Mouse (Mus musculus) heart, embryonic 16.5 days (tissue): Measurements from ENCODE around the gene Nrg3. TPM values are rescaled to one million over a fixed set of nuclear protein-coding genes. Genes with fewer than 3 reads are reported as not detected.
"Not testable (repeated sequence)": the region's sequence is repeated elsewhere in the genome, so short reads cannot be mapped to it uniquely, and the experiment has no call there.

Experiments used
- ATAC-seq: fragments of 200-750 bp; cut with Nextera tagmentation; replicated peaks from 2 replicates; pipeline ENCODE4 v1.8.0; 2017; ENCODE audit warnings: moderate number of reproducible peaks; ENCODE audit not compliant: insufficient read depth, low FRiP score; ENCODE audit errors: extremely low read depth
- H3K27ac ChIP-seq: fragments of 300-500 bp; sonication (generic); 2 replicates; pipeline ENCODE4 v1.5.1; 2014; ENCODE audit warnings: mild to moderate bottlenecking, low read length, control low read depth, moderate library complexity
- H3K27me3 ChIP-seq: fragments of 300-500 bp; sonication (generic); 2 replicates; pipeline ENCODE4 v1.6.1; 2014; ENCODE audit warnings: low read length, mixed read lengths; ENCODE audit not compliant: control insufficient read depth, insufficient read depth
- H3K36me3 ChIP-seq: fragments of 300-500 bp; sonication (generic); 2 replicates; pipeline ENCODE4 v1.6.1; 2014; ENCODE audit not compliant: control insufficient read depth, insufficient read depth
- H3K4me1 ChIP-seq: fragments of 300-500 bp; sonication (generic); 2 replicates; pipeline ENCODE4 v1.6.1; 2014; ENCODE audit warnings: low read length, mixed read lengths; ENCODE audit not compliant: control insufficient read depth, insufficient read depth
- H3K4me2 ChIP-seq: fragments of 300-500 bp; sonication (generic); 2 replicates; pipeline ENCODE4 v1.6.1; 2014; ENCODE audit warnings: low read depth, mild to moderate bottlenecking, control low read depth, low read length
- H3K4me3 ChIP-seq: fragments of 300-500 bp; sonication (generic); 2 replicates; pipeline ENCODE4 v1.5.1; 2014; ENCODE audit warnings: mild to moderate bottlenecking, control low read depth, low read length
- H3K9ac ChIP-seq: fragments of 300-500 bp; sonication (generic); 2 replicates; pipeline ENCODE4 v1.6.1; 2014; ENCODE audit warnings: low read length, control low read depth
- H3K9me3 ChIP-seq: fragments of 300-500 bp; sonication (generic); replicated peaks from 2 replicates; pipeline ENCODE4 v1.6.1; 2016; ENCODE audit warnings: low read length; ENCODE audit not compliant: control insufficient read depth
- WGBS: fragments of 180-500 bp; shearing (Covaris S2); extraction: QIAGEN DNeasy Blood & Tissue Kit; methylation state at CpG from one replicate; pipeline ENCODE4 v1.1.7; 2014; 5-methylcytosine and 5-hydroxymethylcytosine counted together
- microRNA-seq: library from miRNA; unstranded; fragments of <30 nt; microRNA quantifications from one replicate; pipeline ENCODE4, GENCODE M21; 2017
- polyA plus RNA-seq: library from polyadenylated mRNA; unstranded; fragments of >200 nt; fragmentation: Nextera tagmentation; extraction: Ambion mirVana; gene quantifications from 2 replicates; pipeline ENCODE4 v1.2.1, GENCODE M21; 2015

Gene Nrg3
- polyA plus RNA-seq, 1 experiment from 2014 or later, result not detected

- Histone ChIP-seq H3K9ac (no peak overlapping the region), H3K27me3 (no peaks in the 10 kb centered on the region), H3K9me3 (no peaks in the 10 kb centered on the region), H3K4me1 (no peaks in the 10 kb centered on the region), H3K36me3 (no peaks in the 10 kb centered on the region), H3K4me2 (no peak overlapping the region), H3K27ac (no peak overlapping the region), H3K4me3 (no peak overlapping the region)
- 70% methylated on average over 2 of the region's 2 CpGs for WGBS
- ATAC-seq, result no peak
Observed at GRCm38 (mm10) chr14:38444788-38445187, 1028.1 kb downstream of the Nrg3 start.

GRCm38 (mm10) chr14:38433793-38434589, 1038.9 kb downstream of the Nrg3 start:
- WGBS, result 55% methylated on average over 6 of the region's 6 CpGs
- Histone ChIP-seq H3K36me3 (no peaks in the 10 kb centered on the region), H3K27me3 (no peaks in the 10 kb centered on the region), H3K4me2 (no peak overlapping the region), H3K9me3 (no peaks in the 10 kb centered on the region), H3K27ac (no peak overlapping the region), H3K9ac (no peak overlapping the region), H3K4me1 (no peaks in the 10 kb centered on the region), H3K4me3 (no peak overlapping the region)
- no peak for ATAC-seq

- Histone ChIP-seq H3K36me3 (no peaks in the 10 kb centered on the region), H3K9ac (no peak overlapping the region), H3K4me1 (no peaks in the 10 kb centered on the region), H3K9me3 (no peaks in the 10 kb centered on the region), H3K4me3 (no peak overlapping the region), H3K27ac (no peak overlapping the region), H3K4me2 (no peak overlapping the region), H3K27me3 (no peaks in the 10 kb centered on the region)
- no peak for ATAC-seq
Observed at GRCm38 (mm10) chr14:38374660-38375059, 1098.2 kb downstream of the Nrg3 start.

- no peak overlapping the region for H3K9ac ChIP-seq
- H3K9me3 ChIP-seq, result no peaks in the 10 kb centered on the region
- H3K27me3 ChIP-seq, result no peaks in the 10 kb centered on the region
- no peaks in the 10 kb centered on the region for H3K4me1 ChIP-seq
- no peak overlapping the region for H3K27ac ChIP-seq
- no peak for ATAC-seq
- H3K36me3 ChIP-seq, result no peaks in the 10 kb centered on the region
- H3K4me3 ChIP-seq, result no peak overlapping the region
- H3K4me2 ChIP-seq, result no peak overlapping the region
Observed at GRCm38 (mm10) chr14:38340967-38341366, 1131.9 kb downstream of the Nrg3 start.

GRCm38 (mm10) chr14:38322841-38323240, 1150.0 kb downstream of the Nrg3 start:
- ATAC-seq, H3K4me2 ChIP-seq, H3K36me3 ChIP-seq, H3K9ac ChIP-seq, H3K27ac ChIP-seq, H3K27me3 ChIP-seq, H3K4me1 ChIP-seq, H3K4me3 ChIP-seq, H3K9me3 ChIP-seq: not testable (repeated sequence)
- WGBS, result 58% methylated on average over 1 of the region's 1 CpGs

GRCm38 (mm10) chr14:38320619-38321340, 1152.1 kb downstream of the Nrg3 start:
- peaks cover 3% of the 10 kb centered on the region for H3K9me3 ChIP-seq
- H3K4me2 ChIP-seq, result no peak overlapping the region
- no peak overlapping the region for H3K9ac ChIP-seq
- H3K4me3 ChIP-seq, result no peak overlapping the region
- WGBS, result 86% methylated on average over 1 of the region's 1 CpGs
- H3K27me3 ChIP-seq, result no peaks in the 10 kb centered on the region
- H3K4me1 ChIP-seq, result no peaks in the 10 kb centered on the region
- no peaks in the 10 kb centered on the region for H3K36me3 ChIP-seq
- H3K27ac ChIP-seq, result no peak overlapping the region
- no peak for ATAC-seq

Small RNA genes within 50 kb of the gene (microRNA-seq; reads per million reads assigned to microRNA genes)
- not detected for gene Gm27332
